Mouse (Mus musculus) liver, embryonic 12.5 days (tissue): ENCODE results near the gene Limd1. TPM values are rescaled to one million over a fixed set of nuclear protein-coding genes. Genes with fewer than 3 reads are reported as not detected.

ENCODE experiments used
- ATAC-seq: fragments of 200-750 bp; cut with Nextera tagmentation; 2 replicates; pipeline ENCODE4 v1.8.0; 2017; ENCODE audit warnings: moderate number of reproducible peaks, mild to moderate bottlenecking, moderate library complexity
- H3K27ac ChIP-seq: fragments of 300-500 bp; sonication (generic); 2 replicates; pipeline ENCODE4 v1.5.1; 2016; ENCODE audit warnings: mild to moderate bottlenecking
- H3K27me3 ChIP-seq: fragments of 300-500 bp; sonication (generic); replicated peaks from 2 replicates; pipeline ENCODE4 v1.6.1; 2016; ENCODE audit warnings: mild to moderate bottlenecking, moderate library complexity
- H3K36me3 ChIP-seq: fragments of 300-500 bp; sonication (generic); 2 replicates; pipeline ENCODE4 v1.6.1; 2016; ENCODE audit warnings: mild to moderate bottlenecking, moderate library complexity
- H3K4me1 ChIP-seq: fragments of 300-500 bp; sonication (generic); 2 replicates; pipeline ENCODE4 v1.6.1; 2016
- H3K4me2 ChIP-seq: fragments of 300-500 bp; sonication (generic); 2 replicates; pipeline ENCODE4 v1.6.1; 2016; ENCODE audit warnings: mild to moderate bottlenecking, moderate library complexity
- H3K4me3 ChIP-seq: fragments of 300-500 bp; sonication (generic); 2 replicates; pipeline ENCODE4 v1.5.1; 2016; ENCODE audit warnings: mild to moderate bottlenecking, moderate library complexity
- H3K9ac ChIP-seq: fragments of 300-500 bp; sonication (generic); 2 replicates; pipeline ENCODE4 v1.6.1; 2016; ENCODE audit warnings: mild to moderate bottlenecking, moderate library complexity
- H3K9me3 ChIP-seq: fragments of 300-500 bp; sonication (generic); replicated peaks from 2 replicates; pipeline ENCODE4 v1.6.1; 2016; ENCODE audit warnings: mild to moderate bottlenecking, moderate library complexity
- WGBS: fragments of 180-500 bp; shearing (Covaris S2); methylation state at CpG from one replicate; pipeline ENCODE4 v1.1.7; 2016; ENCODE audit not compliant: insufficient replicate concordance; 5-methylcytosine and 5-hydroxymethylcytosine counted together
- polyA plus RNA-seq: library from polyadenylated mRNA; unstranded; fragments of >200 nt; fragmentation: Nextera tagmentation; extraction: Ambion mirVana; gene quantifications from 2 replicates; pipeline ENCODE4 v1.2.1, GENCODE M21; 2016

Limd1 gene
- polyA plus RNA-seq, 1 experiment from 2014 or later: 30.9 TPM

- Histone ChIP-seq H3K4me1 (peaks cover 13% of the 10 kb centered on the region), H3K36me3 (peaks cover 26% of the 10 kb centered on the region), H3K4me3 (no peak overlapping the region), H3K27ac (no peak overlapping the region), H3K4me2 (no peak overlapping the region), H3K9me3 (no peaks in the 10 kb centered on the region), H3K27me3 (no peaks in the 10 kb centered on the region), H3K9ac (no peak overlapping the region)
- ATAC-seq: no peak
- 61% methylated on average over 2 of the region's 2 CpGs for WGBS
These were observed 61.3 kb downstream of the Limd1 start for GRCm38 (mm10) chr9:123539823-123540222.

- no peak overlapping the region for H3K4me2 ChIP-seq
- no peak overlapping the region for H3K9ac ChIP-seq
- 0 out of 2 replicates have a peak, but pooled peaks cover 5% of the 10 kb centered on the region for H3K4me1 ChIP-seq
- no peaks in the 10 kb centered on the region for H3K9me3 ChIP-seq
- peaks cover 88% of the 10 kb centered on the region for H3K36me3 ChIP-seq
- H3K27me3 ChIP-seq: no peaks in the 10 kb centered on the region
- H3K4me3 ChIP-seq: no peak overlapping the region
- no peak for ATAC-seq
- H3K27ac ChIP-seq: no peak overlapping the region
- 70% methylated on average over 3 of the region's 3 CpGs for WGBS
These were observed 76.1 kb downstream of the Limd1 start for GRCm38 (mm10) chr9:123554599-123554998.

Other genes starting within 250 kb of the Limd1 start
- gene Tmem158, start 217.9 kb upstream of the Limd1 start, polyA plus RNA-seq: 12.6 and 12.8 TPM in 2 replicates
- 788 and 796 TPM in 2 replicates for gene Lars2, start 111.8 kb upstream of the Limd1 start, polyA plus RNA-seq
- 36.3 and 36.7 TPM in 2 replicates for gene Sacm1l, start 51.1 kb downstream of the Limd1 start, polyA plus RNA-seq
- 0.10 and 0.14 TPM in 2 replicates for gene Slc6a20b, start 153.9 kb downstream of the Limd1 start, polyA plus RNA-seq
- gene Ccr9, start 199.7 kb downstream of the Limd1 start, polyA plus RNA-seq: 0.26 and 0.37 TPM in 2 replicates
- gene Slc6a20a, start 200.2 kb downstream of the Limd1 start, polyA plus RNA-seq: 0.69 and 0.75 TPM in 2 replicates
- gene Lztfl1, start 239.0 kb downstream of the Limd1 start, polyA plus RNA-seq: 22.0 and 25.6 TPM in 2 replicates